Mouse (Mus musculus) hindbrain, embryonic 10.5 days (tissue): ENCODE results near the gene Gsg1. TPM values are rescaled to one million over a fixed set of nuclear protein-coding genes. Genes with fewer than 3 reads are reported as not detected.
A peak's percentile ranks its signal among the peaks of the same experiment; 100 is the strongest.

Experiments used
- DNase-seq: peaks from one replicate; pipeline ENCODE4 v3.0.0-alpha.2; 2017; ENCODE audit warnings: low spot score
- H3K27ac ChIP-seq: fragments of 300-500 bp; sonication (generic); 2 replicates; pipeline ENCODE4 v1.5.1; 2016; ENCODE audit warnings: mild to moderate bottlenecking, moderate library complexity
- H3K27me3 ChIP-seq: fragments of 300-500 bp; sonication (generic); 2 replicates; pipeline ENCODE4 v1.6.1; 2016; ENCODE audit warnings: mild to moderate bottlenecking; ENCODE audit not compliant: poor library complexity, insufficient read depth, severe bottlenecking
- H3K36me3 ChIP-seq: fragments of 300-500 bp; sonication (generic); 2 replicates; pipeline ENCODE4 v1.6.1; 2016; ENCODE audit warnings: mild to moderate bottlenecking, moderate library complexity
- H3K4me1 ChIP-seq: fragments of 300-500 bp; sonication (generic); replicated peaks from 2 replicates; pipeline ENCODE4 v1.6.1; 2016; ENCODE audit warnings: mild to moderate bottlenecking
- H3K4me3 ChIP-seq: fragments of 300-500 bp; sonication (generic); 2 replicates; pipeline ENCODE4 v1.5.1; 2016; ENCODE audit warnings: mild to moderate bottlenecking, moderate library complexity
- H3K9me3 ChIP-seq: fragments of 300-500 bp; sonication (generic); 2 replicates; pipeline ENCODE4 v1.6.1; 2016; ENCODE audit warnings: mild to moderate bottlenecking, moderate library complexity
- WGBS: fragments of 180-500 bp; shearing (Covaris S2); methylation state at CpG from one replicate; pipeline ENCODE4 v1.1.7; 2016; 5-methylcytosine and 5-hydroxymethylcytosine counted together
- polyA plus RNA-seq: library from polyadenylated mRNA; unstranded; fragments of >200 nt; fragmentation: Nextera tagmentation; extraction: Ambion mirVana; gene quantifications from 2 replicates; pipeline ENCODE4 v1.2.1, GENCODE M21; 2016

Gsg1 gene
- polyA plus RNA-seq: 0.39 and 0.58 TPM in 2 replicates

GRCm38 (mm10) chr6:135254153-135254552 is at the start of gene Gsg1:
Gene Gsg1, minus strand, starts transcription at chr6:135254351.
- H3K4me1 ChIP-seq: peaks cover 22% of the 10 kb centered on the region
- 0 out of 2 replicates have a peak, but pooled peaks cover 6% of the 10 kb centered on the region for H3K9me3 ChIP-seq
- H3K36me3 ChIP-seq: no peaks in the 10 kb centered on the region
- H3K27me3 ChIP-seq: peaks cover 13% of the 10 kb centered on the region
- peak within 1 kb of the TSS; percentile 83; the same call in 1 of the 2 replicates for H3K27ac ChIP-seq
- DNase-seq: no peak
- no peak within 1 kb of the TSS for H3K4me3 ChIP-seq
- WGBS: 78% methylated on average over 7 of the region's 7 CpGs

GRCm38 (mm10) chr6:135302421-135303125 is 48.4 kb upstream of the Gsg1 start:
- no peaks in the 10 kb centered on the region for H3K27me3 ChIP-seq
- peaks cover 12% of the 10 kb centered on the region for H3K4me1 ChIP-seq
- H3K27ac ChIP-seq: no peak overlapping the region
- no peak for DNase-seq
- 84% methylated on average over 10 of the region's 10 CpGs for WGBS
- H3K36me3 ChIP-seq: no peaks in the 10 kb centered on the region
- no peaks in the 10 kb centered on the region for H3K9me3 ChIP-seq
- no peak overlapping the region for H3K4me3 ChIP-seq

GRCm38 (mm10) chr6:135300469-135300868 is 46.3 kb upstream of the Gsg1 start:
- H3K36me3 ChIP-seq: no peaks in the 10 kb centered on the region
- H3K27ac ChIP-seq: no peak overlapping the region
- no peaks in the 10 kb centered on the region for H3K27me3 ChIP-seq
- 84% methylated on average over 4 of the region's 4 CpGs for WGBS
- no peak for DNase-seq
- no peak overlapping the region for H3K4me3 ChIP-seq
- no peaks in the 10 kb centered on the region for H3K9me3 ChIP-seq
- H3K4me1 ChIP-seq: peaks cover 13% of the 10 kb centered on the region

- H3K4me3 ChIP-seq: no peak overlapping the region
- H3K9me3 ChIP-seq: no peaks in the 10 kb centered on the region
- 84% methylated on average over 7 of the region's 7 CpGs for WGBS
- no peak overlapping the region for H3K27ac ChIP-seq
- no peaks in the 10 kb centered on the region for H3K27me3 ChIP-seq
- DNase-seq: no peak
- H3K36me3 ChIP-seq: no peaks in the 10 kb centered on the region
- H3K4me1 ChIP-seq: peaks cover 7% of the 10 kb centered on the region
Observed at GRCm38 (mm10) chr6:135299024-135299550, 44.9 kb upstream of the Gsg1 start.

- Histone ChIP-seq H3K27me3 (no peaks in the 10 kb centered on the region), H3K9me3 (no peaks in the 10 kb centered on the region), H3K36me3 (no peaks in the 10 kb centered on the region), H3K27ac (no peak overlapping the region), H3K4me1 (0 out of 2 replicates have a peak, but pooled peaks cover 3% of the 10 kb centered on the region), H3K4me3 (no peak overlapping the region)
- WGBS: 86% methylated on average over 7 of the region's 7 CpGs
- no peak for DNase-seq
Observed at GRCm38 (mm10) chr6:135297570-135297969, 43.4 kb upstream of the Gsg1 start.

- no peaks in the 10 kb centered on the region for H3K27me3 ChIP-seq
- no peak for DNase-seq
- no peak overlapping the region for H3K27ac ChIP-seq
- H3K4me3 ChIP-seq: no peak overlapping the region
- 0 out of 2 replicates have a peak, but pooled peaks cover 3% of the 10 kb centered on the region for H3K4me1 ChIP-seq
- H3K9me3 ChIP-seq: no peaks in the 10 kb centered on the region
- no peaks in the 10 kb centered on the region for H3K36me3 ChIP-seq
- 85% methylated on average over 17 of the region's 17 CpGs for WGBS
Observed at GRCm38 (mm10) chr6:135296267-135296666, 42.1 kb upstream of the Gsg1 start.

- Histone ChIP-seq H3K27me3 (no peaks in the 10 kb centered on the region), H3K4me1 (0 out of 2 replicates have a peak, but pooled peaks cover 3% of the 10 kb centered on the region), H3K4me3 (no peak overlapping the region), H3K27ac (no peak overlapping the region), H3K9me3 (no peaks in the 10 kb centered on the region), H3K36me3 (no peaks in the 10 kb centered on the region)
- DNase-seq: no peak
- WGBS: 78% methylated on average over 11 of the region's 11 CpGs
Observed at GRCm38 (mm10) chr6:135295082-135295861, 41.1 kb upstream of the Gsg1 start.

GRCm38 (mm10) chr6:135294150-135294549 is 40.0 kb upstream of the Gsg1 start:
- Histone ChIP-seq H3K27me3 (no peaks in the 10 kb centered on the region), H3K27ac (no peak overlapping the region), H3K4me1 (0 out of 2 replicates have a peak, but pooled peaks cover 3% of the 10 kb centered on the region), H3K9me3 (no peaks in the 10 kb centered on the region), H3K4me3 (no peak overlapping the region), H3K36me3 (no peaks in the 10 kb centered on the region)
- 89% methylated on average over 6 of the region's 6 CpGs for WGBS
- no peak for DNase-seq

GRCm38 (mm10) chr6:135292391-135292790 is 38.2 kb upstream of the Gsg1 start:
- Histone ChIP-seq H3K4me3 (no peak overlapping the region), H3K9me3 (no peaks in the 10 kb centered on the region), H3K27ac (no peak overlapping the region), H3K27me3 (no peaks in the 10 kb centered on the region), H3K36me3 (no peaks in the 10 kb centered on the region), H3K4me1 (0 out of 2 replicates have a peak, but pooled peaks cover 3% of the 10 kb centered on the region)
- 77% methylated on average over 4 of the region's 4 CpGs for WGBS
- DNase-seq: no peak

- Histone ChIP-seq H3K9me3 (no peaks in the 10 kb centered on the region), H3K27ac (no peak overlapping the region), H3K36me3 (no peaks in the 10 kb centered on the region), H3K27me3 (no peaks in the 10 kb centered on the region), H3K4me3 (no peak overlapping the region), H3K4me1 (peaks cover 14% of the 10 kb centered on the region)
- DNase-seq: no peak
- 56% methylated on average over 10 of the region's 10 CpGs for WGBS
Observed at GRCm38 (mm10) chr6:135279856-135280255, 25.7 kb upstream of the Gsg1 start.

GRCm38 (mm10) chr6:135279286-135279685 is 25.1 kb upstream of the Gsg1 start:
- Histone ChIP-seq H3K4me3 (no peak overlapping the region), H3K9me3 (no peaks in the 10 kb centered on the region), H3K27ac (no peak overlapping the region), H3K4me1 (peaks cover 14% of the 10 kb centered on the region), H3K36me3 (no peaks in the 10 kb centered on the region), H3K27me3 (no peaks in the 10 kb centered on the region)
- 69% methylated on average over 5 of the region's 5 CpGs for WGBS
- DNase-seq: no peak

GRCm38 (mm10) chr6:135278302-135278701 is 24.2 kb upstream of the Gsg1 start:
- Histone ChIP-seq H3K9me3 (no peaks in the 10 kb centered on the region), H3K4me3 (no peak overlapping the region), H3K27me3 (no peaks in the 10 kb centered on the region), H3K4me1 (peaks cover 14% of the 10 kb centered on the region), H3K27ac (no peak overlapping the region), H3K36me3 (no peaks in the 10 kb centered on the region)
- WGBS: 89% methylated on average over 6 of the region's 6 CpGs
- DNase-seq: no peak
